Mouse (Mus musculus) spleen, adult 2 months (tissue): ENCODE measurements at regions not wholly inside any gene's neighbourhood (a gene's known extent, or its start where the extent isn't known, plus 50 kb on each side); places are given as distances from the start of the nearest gene placed in this dataset.

ENCODE experiments used
- DNase-seq, 2 experiments: peaks; one replicate each; pipeline versions ENCODE4 v3.0.0 to v3.0.0-alpha.2; 2012 to 2021; ENCODE audit warnings: low spot score in 2 of 2, low read depth in 1 of 2
- H3K27ac ChIP-seq: fragments of 200-500 bp; 2 replicates; pipeline ENCODE4 v1.5.1; 2012; ENCODE audit warnings: low read length, inconsistent platforms; ENCODE audit not compliant: insufficient read depth
- H3K27me3 ChIP-seq: fragments of 200-500 bp; 2 replicates; pipeline ENCODE4 v1.6.1; 2012; ENCODE audit warnings: mild to moderate bottlenecking, moderate library complexity, low read length, inconsistent platforms; ENCODE audit not compliant: control insufficient read depth, insufficient read depth
- H3K36me3 ChIP-seq: fragments of 200-500 bp; 2 replicates; pipeline ENCODE4 v1.6.1; 2012; ENCODE audit warnings: mild to moderate bottlenecking, low read length, inconsistent platforms; ENCODE audit not compliant: control insufficient read depth, insufficient read depth
- H3K4me1 ChIP-seq: fragments of 200-500 bp; 2 replicates; pipeline ENCODE4 v1.6.1; 2011; ENCODE audit warnings: inconsistent platforms; ENCODE audit not compliant: control insufficient read depth, insufficient read depth, insufficient read length
- H3K4me3 ChIP-seq: fragments of 200-500 bp; 2 replicates; pipeline ENCODE4 v1.5.1; 2011; ENCODE audit warnings: mild to moderate bottlenecking, inconsistent platforms; ENCODE audit not compliant: insufficient read depth, insufficient read length; ENCODE audit errors: extremely low read depth
- CTCF ChIP-seq: fragments of 200-500 bp; IDR thresholded peaks from 2 replicates; pipeline ENCODE4 v1.5.1; 2011; ENCODE audit warnings: mild to moderate bottlenecking, inconsistent platforms; ENCODE audit not compliant: insufficient read depth, insufficient read length, insufficient replicate concordance; ENCODE audit errors: extremely low read depth
- POLR2A ChIP-seq: fragments of 200-500 bp; IDR thresholded peaks from 2 replicates; pipeline ENCODE4 v1.6.1; 2011; ENCODE audit warnings: low read depth, low read length, inconsistent platforms
- WGBS: fragments of 180-500 bp; shearing (Covaris S2); methylation state at CpG from one replicate; pipeline ENCODE4 v1.1.7; 2018; 5-methylcytosine and 5-hydroxymethylcytosine counted together

GRCm38 (mm10) chr14:61706984-61707383 lies 99.7 kb downstream of the Kcnrg start:
- TF ChIP-seq POLR2A (no peak), CTCF (no peak)

GRCm38 (mm10) chr14:61708331-61708730 lies 101.1 kb downstream of the Kcnrg start:
- TF ChIP-seq CTCF, result no peak
- TF ChIP-seq POLR2A, result no peak
- Histone ChIP-seq H3K27ac (no peak overlapping the region), H3K4me3 (no peak overlapping the region), H3K36me3 (no peaks in the 10 kb centered on the region), H3K4me1 (peaks cover 4% of the 10 kb centered on the region; the same call in 1 of the 2 replicates), H3K27me3 (no peaks in the 10 kb centered on the region)
- 91% methylated on average over 6 of the region's 6 CpGs for WGBS
- DNase-seq, result no peak

More at GRCm38 (mm10) chr14:61706984-61707383, 99.7 kb downstream of the Kcnrg start:
- no peaks in the 10 kb centered on the region for H3K36me3 ChIP-seq
- DNase-seq, result no peak
- H3K27ac ChIP-seq, result no peak overlapping the region
- WGBS, result 43% methylated on average over 6 of the region's 6 CpGs
- H3K4me3 ChIP-seq, result no peak overlapping the region
- peaks cover 4% of the 10 kb centered on the region; the same call in 1 of the 2 replicates for H3K4me1 ChIP-seq
- no peaks in the 10 kb centered on the region for H3K27me3 ChIP-seq

GRCm38 (mm10) chr14:61715746-61716145 lies 108.5 kb downstream of the Kcnrg start:
- 95% methylated on average over 4 of the region's 4 CpGs for WGBS
- Histone ChIP-seq H3K36me3 (no peaks in the 10 kb centered on the region), H3K4me1 (no peaks in the 10 kb centered on the region), H3K27ac (no peak overlapping the region), H3K4me3 (no peak overlapping the region), H3K27me3 (no peaks in the 10 kb centered on the region)
- TF ChIP-seq POLR2A (no peak), CTCF (no peak)
- DNase-seq, result no peak

- TF ChIP-seq POLR2A, result no peak
- TF ChIP-seq CTCF, result no peak
- WGBS, result 77% methylated on average over 4 of the region's 4 CpGs
- no peak for DNase-seq
- no peak overlapping the region for H3K4me3 ChIP-seq
- no peaks in the 10 kb centered on the region for H3K36me3 ChIP-seq
- no peaks in the 10 kb centered on the region for H3K27me3 ChIP-seq
- no peaks in the 10 kb centered on the region for H3K4me1 ChIP-seq
- no peak overlapping the region for H3K27ac ChIP-seq
Measured at GRCm38 (mm10) chr14:61718392-61719124, 111.3 kb downstream of the Kcnrg start.

GRCm38 (mm10) chr14:61721302-61721701 lies 114.0 kb downstream of the Kcnrg start:
- no peaks in the 10 kb centered on the region for H3K4me1 ChIP-seq
- DNase-seq, result no peak
- TF ChIP-seq CTCF, result no peak
- TF ChIP-seq POLR2A, result no peak
- H3K36me3 ChIP-seq, result no peaks in the 10 kb centered on the region
- no peaks in the 10 kb centered on the region for H3K27me3 ChIP-seq
- WGBS, result 92% methylated on average over 4 of the region's 4 CpGs
- H3K4me3 ChIP-seq, result no peak overlapping the region
- H3K27ac ChIP-seq, result no peak overlapping the region

GRCm38 (mm10) chr14:61724942-61725341 lies 117.7 kb downstream of the Kcnrg start:
- Histone ChIP-seq H3K36me3 (no peaks in the 10 kb centered on the region), H3K27me3 (no peaks in the 10 kb centered on the region), H3K4me3 (no peak overlapping the region), H3K4me1 (no peaks in the 10 kb centered on the region), H3K27ac (no peak overlapping the region)
- 67% methylated on average over 3 of the region's 3 CpGs for WGBS
- DNase-seq, result no peak
- TF ChIP-seq CTCF (no peak), POLR2A (no peak)

GRCm38 (mm10) chr14:61728562-61728961 lies 121.3 kb downstream of the Kcnrg start:
- H3K4me1 ChIP-seq, result no peaks in the 10 kb centered on the region
- no peak for DNase-seq
- H3K4me3 ChIP-seq, result no peak overlapping the region
- H3K27me3 ChIP-seq, result no peaks in the 10 kb centered on the region
- WGBS, result 43% methylated on average over 5 of the region's 5 CpGs
- TF ChIP-seq CTCF (no peak), POLR2A (no peak)
- no peak overlapping the region for H3K27ac ChIP-seq
- H3K36me3 ChIP-seq, result no peaks in the 10 kb centered on the region
